Mouse (Mus musculus): ENCODE measurements around the gene Apba1. TPM values are rescaled to one million over a fixed set of nuclear protein-coding genes. Genes with fewer than 3 reads are reported as not detected.

The Apba1 gene
- polyA plus RNA-seq, 1 experiment from 2014 or later: 0.40 TPM

- no peak for ATAC-seq (replicated peaks; ENCODE audit: insufficient number of reproducible peaks, low FRiP score, low TSS enrichment)
- H3K4me1 ChIP-seq (ENCODE audit: control insufficient read depth, insufficient read depth, low read length): peaks cover 13% of the 10 kb centered on the region
- no peak overlapping the region for H3K27ac ChIP-seq (ENCODE audit: low read depth, low read length)
- no peak overlapping the region for H3K9ac ChIP-seq (ENCODE audit: low read depth, low read length)
- 29% methylated on average over 2 of the region's 2 CpGs for WGBS (ENCODE audit: insufficient replicate concordance)
- H3K27me3 ChIP-seq (ENCODE audit: control insufficient read depth, insufficient read depth, low read length): no peaks in the 10 kb centered on the region
- 0 out of 2 replicates have a peak, but pooled peaks cover 4% of the 10 kb centered on the region for H3K36me3 ChIP-seq (ENCODE audit: control insufficient read depth, insufficient read depth, low read length)
- no peak overlapping the region for H3K4me3 ChIP-seq (ENCODE audit: low read depth, low read length)
- no peaks in the 10 kb centered on the region for H3K9me3 ChIP-seq (replicated peaks; ENCODE audit: control insufficient read depth, low read length)
- no peak overlapping the region for H3K4me2 ChIP-seq
Observed at GRCm38 (mm10) chr19:23987291-23987690, 228.6 kb downstream of the Apba1 start.

DNA sequence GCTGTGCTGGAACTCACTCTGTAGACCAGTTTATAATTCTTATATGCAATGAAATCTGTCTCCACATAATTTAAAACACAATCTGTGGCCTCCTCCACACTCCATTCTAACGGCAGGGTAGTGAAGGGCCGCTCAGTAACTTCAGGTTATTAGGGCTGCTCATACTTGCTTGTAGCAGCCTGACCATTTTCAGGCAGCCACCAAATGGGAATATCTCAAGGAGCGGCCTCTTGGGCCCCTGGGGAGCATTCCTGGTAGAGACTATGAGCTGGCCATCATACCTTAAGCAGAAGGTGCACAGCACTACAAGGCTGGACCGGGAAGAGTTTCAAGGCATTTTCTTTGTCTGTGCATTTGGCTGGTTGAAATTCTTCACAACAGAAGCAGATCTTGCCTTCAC, 229.5 kb downstream of the Apba1 start:
- no peak overlapping the region for H3K4me2 ChIP-seq
- WGBS (ENCODE audit: insufficient replicate concordance): 85% methylated on average over 4 of the region's 4 CpGs
- no peaks in the 10 kb centered on the region for H3K27me3 ChIP-seq (ENCODE audit: control insufficient read depth, insufficient read depth, low read length)
- no peak for ATAC-seq (replicated peaks; ENCODE audit: insufficient number of reproducible peaks, low FRiP score, low TSS enrichment)
- peaks cover 13% of the 10 kb centered on the region for H3K4me1 ChIP-seq (ENCODE audit: control insufficient read depth, insufficient read depth, low read length)
- no peak overlapping the region for H3K9ac ChIP-seq (ENCODE audit: low read depth, low read length)
- H3K4me3 ChIP-seq (ENCODE audit: low read depth, low read length): no peak overlapping the region
- H3K9me3 ChIP-seq (replicated peaks; ENCODE audit: control insufficient read depth, low read length): no peaks in the 10 kb centered on the region
- no peak overlapping the region for H3K27ac ChIP-seq (ENCODE audit: low read depth, low read length)
- 0 out of 2 replicates have a peak, but pooled peaks cover 3% of the 10 kb centered on the region for H3K36me3 ChIP-seq (ENCODE audit: control insufficient read depth, insufficient read depth, low read length)

GRCm38 (mm10) chr19:23995766-23996399, 237.2 kb downstream of the Apba1 start:
- Histone ChIP-seq H3K27ac (ENCODE audit: low read depth, low read length) (no peak overlapping the region; the same call in 1 of the 2 replicates), H3K4me2 (no peak overlapping the region), H3K4me3 (ENCODE audit: low read depth, low read length) (no peak overlapping the region), H3K9me3 (replicated peaks; ENCODE audit: control insufficient read depth, low read length) (no peaks in the 10 kb centered on the region), H3K36me3 (ENCODE audit: control insufficient read depth, insufficient read depth, low read length) (no peaks in the 10 kb centered on the region), H3K4me1 (ENCODE audit: control insufficient read depth, insufficient read depth, low read length) (peaks cover 12% of the 10 kb centered on the region), H3K9ac (ENCODE audit: low read depth, low read length) (no peak overlapping the region), H3K27me3 (ENCODE audit: control insufficient read depth, insufficient read depth, low read length) (no peaks in the 10 kb centered on the region)
- 71% methylated on average over 10 of the region's 10 CpGs for WGBS (ENCODE audit: insufficient replicate concordance)
- no peak for ATAC-seq (replicated peaks; ENCODE audit: insufficient number of reproducible peaks, low FRiP score, low TSS enrichment)

Other genes with a start within 250 kb of the Apba1 start
- not detected in 2 replicates for gene 1700028P14Rik, start 106.1 kb upstream of the Apba1 start, polyA plus RNA-seq (2014; fragmentation: Nextera tagmentation; extraction: Ambion mirVana)
- 4.6 and 7.3 TPM in 2 replicates for gene Ptar1, start 71.5 kb upstream of the Apba1 start, polyA plus RNA-seq (2014; fragmentation: Nextera tagmentation; extraction: Ambion mirVana)

Data from heart, embryonic 11.5 days (tissue).